Mouse (Mus musculus) cerebellum, adult 8-10 months (tissue): ENCODE measurements around the gene Fam184b.
A peak's percentile ranks its signal among the peaks of the same experiment; 100 is the strongest.

Experiments
- DNase-seq: peaks from one replicate; pipeline ENCODE4 v3.0.0; 2022

Gene Fam184b

DNA sequence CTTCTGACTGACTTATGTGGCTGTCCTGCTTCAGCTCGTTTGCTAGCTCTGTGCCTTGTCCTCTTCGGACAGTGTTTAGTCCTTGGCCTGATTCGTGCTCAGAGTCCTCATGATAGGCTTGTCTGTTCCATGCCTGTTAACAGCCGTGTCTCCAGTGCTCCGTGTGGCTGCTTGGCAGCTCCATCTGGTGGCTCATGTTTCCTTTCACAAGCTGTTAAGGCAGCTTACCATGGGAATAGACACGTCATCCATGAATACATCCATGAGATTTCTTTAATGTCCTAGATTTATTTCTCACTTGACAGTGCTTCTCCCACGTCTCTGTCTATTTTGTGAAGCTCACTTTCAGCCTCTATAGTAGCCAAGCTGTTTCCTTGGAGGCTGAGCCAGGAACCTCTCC, 129.3 kb downstream of the Fam184b start:
- DNase-seq: no peak

DNA sequence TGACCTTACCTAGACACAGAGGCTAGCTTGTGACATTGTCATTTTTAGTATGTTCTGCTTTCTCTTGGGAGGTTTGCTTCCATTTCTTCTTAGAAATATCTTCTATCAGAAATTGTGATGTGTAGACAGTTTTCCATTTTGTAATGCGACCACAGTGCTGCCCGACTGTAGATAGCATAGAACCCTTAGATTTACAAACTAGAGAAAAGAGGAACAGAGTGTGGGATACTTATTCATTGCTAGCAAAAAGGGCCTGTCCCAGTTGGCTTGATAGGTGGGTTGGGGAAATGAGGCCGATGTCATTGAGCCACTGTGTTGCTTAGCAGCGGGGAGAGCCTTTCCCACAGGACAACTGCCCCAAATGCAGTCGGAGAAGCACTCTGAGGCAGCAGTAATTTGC, 141.8 kb downstream of the Fam184b start:
- no peak for DNase-seq

DNA sequence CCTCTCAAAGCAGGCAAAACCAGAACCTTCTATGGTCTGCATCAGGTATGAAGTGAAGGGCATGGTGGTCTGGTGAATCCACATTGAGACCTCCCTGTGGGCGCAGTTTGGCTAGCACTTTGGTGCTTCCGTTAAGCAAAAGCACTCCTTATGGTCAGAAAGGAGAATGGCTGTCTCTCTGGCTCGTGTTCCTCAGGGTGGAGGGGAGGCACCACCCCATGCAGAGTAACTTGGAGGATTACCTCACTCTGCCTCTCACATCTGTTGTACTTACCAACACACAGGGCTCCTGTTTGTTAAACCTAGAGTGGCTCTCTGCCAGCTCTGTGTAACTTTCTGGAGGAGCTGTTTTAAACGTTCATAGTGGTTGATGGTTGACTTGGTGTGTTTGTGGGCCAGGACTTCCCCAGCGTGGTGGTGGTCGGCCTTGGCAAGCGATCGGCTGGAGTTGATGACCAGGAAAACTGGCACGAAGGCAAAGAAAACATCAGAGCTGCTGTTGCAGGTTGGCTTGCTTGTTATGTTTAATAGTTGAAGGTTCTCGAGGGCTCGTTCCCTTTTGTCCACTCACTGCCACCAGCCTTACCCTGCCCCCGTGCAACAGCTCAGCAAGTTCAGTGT, 142.4 kb downstream of the Fam184b start:
- DNase-seq: no peak

DNA sequence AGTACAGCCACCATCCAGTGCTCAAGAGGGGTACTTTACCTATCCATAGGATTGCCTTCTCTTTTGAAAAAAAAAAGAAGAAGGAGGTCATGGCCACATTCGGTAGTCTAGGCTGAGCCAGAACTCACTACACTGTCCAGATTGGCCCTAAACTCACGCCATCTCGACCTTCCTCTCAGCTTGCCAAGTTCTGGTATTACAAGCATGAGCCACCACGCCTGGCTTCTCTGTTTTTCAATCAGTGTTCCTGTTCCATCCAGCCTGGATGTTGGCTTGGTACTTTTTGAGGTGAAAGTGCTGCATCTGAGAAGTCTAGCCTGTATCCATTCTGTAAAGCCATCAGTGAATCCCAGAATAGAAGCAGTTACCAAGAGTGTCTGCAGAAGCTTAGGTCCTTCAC, 142.9 kb downstream of the Fam184b start:
- no peak for DNase-seq

DNA sequence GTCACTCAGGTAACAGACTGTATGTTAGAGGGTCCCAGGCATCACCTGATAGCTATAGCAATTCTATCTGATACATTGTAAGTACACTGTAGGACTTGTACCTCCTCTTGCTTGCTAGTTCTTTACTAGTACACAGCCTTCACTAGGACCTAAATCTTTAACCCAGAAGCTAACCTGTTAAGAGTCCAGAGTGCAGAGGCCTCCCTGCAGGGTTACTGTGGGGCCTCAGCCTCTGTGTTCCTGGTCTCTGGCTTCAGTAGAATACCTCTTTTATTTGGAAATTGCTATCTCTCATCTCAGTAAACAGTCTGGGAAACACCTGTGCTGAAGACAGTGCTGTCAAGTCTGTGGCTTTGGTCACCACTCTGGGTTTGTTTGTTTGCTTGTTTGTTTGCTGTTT, 143.4 kb downstream of the Fam184b start:
- DNase-seq: no peak

DNA sequence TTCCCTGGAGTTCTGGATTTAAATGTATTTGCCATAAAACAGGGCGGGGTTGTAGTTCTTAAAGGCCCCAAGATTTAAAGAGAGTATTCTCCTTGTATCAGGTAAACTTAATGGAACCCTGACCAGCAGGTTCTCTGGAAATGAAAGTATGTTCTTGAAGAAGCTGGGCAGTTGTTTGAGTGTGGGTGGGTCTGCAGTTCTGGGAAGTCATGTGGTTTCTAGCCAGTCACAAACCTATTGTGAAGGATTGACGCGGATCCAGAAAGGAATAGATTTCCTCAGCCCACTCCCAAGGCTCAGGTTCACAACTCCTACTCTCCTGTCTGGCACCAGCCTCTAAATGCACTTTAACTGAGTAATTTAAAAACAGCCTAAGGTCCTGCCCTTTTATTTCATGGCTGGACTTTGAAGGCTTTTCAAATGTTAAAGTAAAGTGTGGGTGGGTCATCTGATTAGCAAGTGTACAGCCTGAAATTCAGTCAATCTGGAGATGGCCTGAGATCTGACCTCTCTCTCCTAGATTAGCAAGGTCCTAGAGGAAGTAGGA, 143.9 kb downstream of the Fam184b start:
- DNase-seq: no peak

DNA sequence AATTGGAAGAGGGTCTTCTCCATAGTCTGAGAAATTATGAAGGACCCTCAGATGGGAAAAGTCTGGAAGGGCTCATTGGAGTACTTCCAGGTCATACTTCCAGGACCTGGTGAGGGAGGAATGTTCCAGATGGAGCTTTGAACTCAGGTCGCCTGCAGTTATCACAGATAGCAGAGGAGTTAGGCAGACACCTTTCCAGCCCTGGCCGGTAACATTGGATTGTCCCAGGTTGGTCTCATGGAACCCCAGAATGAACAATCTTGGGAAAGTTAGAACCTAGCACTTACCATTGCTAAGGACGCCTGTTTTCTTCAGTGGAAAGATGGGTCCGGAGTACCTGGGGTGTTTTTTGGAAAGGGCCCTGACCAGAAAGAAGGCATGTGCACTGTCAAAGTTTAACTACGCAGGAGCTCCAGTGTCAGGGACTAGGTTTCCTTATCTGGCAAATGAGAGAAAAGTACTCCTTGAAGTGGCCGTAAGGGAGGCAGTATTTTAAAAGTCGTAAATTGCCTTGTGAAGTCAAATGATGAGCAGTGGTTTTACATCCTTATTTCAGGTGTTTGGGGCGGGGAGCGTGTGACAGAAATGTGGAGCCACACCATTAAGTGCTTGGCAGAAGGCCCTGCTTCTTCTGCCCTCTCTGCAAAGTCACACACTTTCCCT, 145.2 kb downstream of the Fam184b start:
- no peak for DNase-seq

DNA sequence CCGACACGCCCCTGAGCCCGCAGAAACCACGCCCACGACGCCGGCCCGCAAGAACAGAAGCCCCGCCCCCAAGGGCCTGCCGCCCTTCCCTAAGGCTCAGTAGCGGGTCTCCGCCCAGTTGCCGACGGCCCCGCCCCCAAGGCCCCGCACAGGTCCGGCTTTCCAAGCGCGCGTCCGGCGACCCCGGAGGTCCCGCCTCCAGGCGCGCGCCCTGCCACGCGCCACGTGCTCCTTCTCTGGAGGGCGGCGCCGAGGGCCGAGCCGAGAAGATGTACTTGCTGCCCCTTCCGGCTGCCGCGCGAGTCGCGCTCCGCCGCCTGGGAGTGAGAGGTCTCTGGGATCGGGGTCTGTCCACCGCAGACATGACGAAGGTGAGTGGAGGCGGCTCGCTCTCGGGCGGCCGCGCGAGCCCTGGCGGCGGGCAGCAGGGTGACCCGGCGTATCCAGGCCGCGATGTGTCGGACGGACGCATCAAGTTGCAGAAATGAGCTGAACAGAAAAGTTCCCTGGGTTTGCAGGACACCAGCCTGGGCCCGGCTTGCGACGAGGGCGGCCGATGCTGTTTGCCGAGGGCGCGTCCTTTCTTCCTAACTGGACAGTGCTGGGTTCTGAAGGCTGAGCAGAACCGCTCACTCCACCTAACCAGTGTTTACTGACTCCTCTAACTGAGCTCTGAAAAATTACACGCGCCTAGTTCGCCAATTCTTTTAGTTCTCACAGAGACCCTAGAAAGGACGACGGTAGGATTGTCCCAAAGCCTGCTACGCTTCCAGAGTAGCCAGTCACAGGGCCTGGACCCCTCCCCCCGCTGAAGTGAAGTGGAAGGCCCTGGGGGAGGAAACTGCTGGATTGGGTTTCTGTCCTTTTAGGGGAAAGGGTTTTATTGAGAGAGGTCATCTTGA, 146.0 kb downstream of the Fam184b start, which contains the start of gene Lap3:
Gene Lap3 (plus strand): TSS at position 184 of the 902 bp plus-strand sequence.
- peak; percentile 97 for DNase-seq

DNA sequence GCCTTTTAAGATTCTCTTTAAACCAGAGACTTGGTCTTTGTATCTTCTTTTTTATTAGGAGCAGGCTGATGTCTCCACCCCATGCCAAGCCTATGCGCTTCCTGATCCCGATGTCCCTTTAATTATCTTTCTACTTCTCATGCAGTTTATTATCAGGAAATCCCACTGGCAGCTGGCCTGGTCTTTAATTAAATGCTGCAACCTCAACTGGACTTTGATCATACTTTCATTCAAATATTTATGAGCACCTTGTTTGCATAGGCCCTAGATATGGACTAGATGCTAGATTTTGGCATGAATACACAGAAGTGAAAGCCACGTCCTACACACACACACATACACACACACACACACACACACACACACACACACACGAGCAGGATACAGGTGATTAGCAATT, 147.6 kb downstream of the Fam184b start:
- no peak for DNase-seq

DNA sequence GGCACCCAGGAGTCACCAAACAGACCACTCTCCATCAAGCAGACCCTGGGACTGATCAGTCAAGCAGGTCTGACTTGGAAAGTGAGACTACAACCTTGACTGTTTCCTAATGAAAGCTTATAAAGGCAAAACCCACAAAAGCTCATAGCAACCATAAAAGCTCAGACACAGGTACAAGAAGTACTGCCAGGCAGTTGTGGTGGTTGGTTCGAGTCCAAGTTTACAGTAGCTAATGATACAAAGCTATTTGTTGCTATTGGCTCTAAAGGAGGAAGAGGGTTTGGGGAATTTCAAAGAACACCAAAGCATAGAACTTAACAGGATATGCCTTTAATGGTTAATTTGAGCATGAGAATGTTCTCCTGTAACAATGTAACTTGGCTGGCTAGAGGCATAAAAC, 155.8 kb downstream of the Fam184b start:
- no peak for DNase-seq

DNA sequence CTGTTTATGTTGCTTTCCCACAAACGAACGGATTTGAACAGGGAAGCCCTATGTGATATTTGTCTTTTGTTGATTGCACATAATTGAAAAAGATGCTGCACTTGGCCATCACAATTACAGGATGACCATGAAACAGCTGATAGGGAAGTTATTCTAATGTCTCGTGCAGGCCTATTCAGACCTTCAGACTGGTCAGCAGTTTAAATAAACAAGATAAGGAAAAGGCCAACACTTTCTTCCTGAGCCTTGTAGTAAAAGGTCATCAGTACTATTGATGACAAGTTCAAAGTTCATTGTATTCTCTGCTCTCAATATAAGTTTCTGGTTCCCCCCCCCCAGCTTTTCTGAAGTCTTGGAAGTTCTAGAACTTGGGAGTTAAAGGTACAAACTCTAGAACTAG, 156.8 kb downstream of the Fam184b start:
- no peak for DNase-seq

DNA sequence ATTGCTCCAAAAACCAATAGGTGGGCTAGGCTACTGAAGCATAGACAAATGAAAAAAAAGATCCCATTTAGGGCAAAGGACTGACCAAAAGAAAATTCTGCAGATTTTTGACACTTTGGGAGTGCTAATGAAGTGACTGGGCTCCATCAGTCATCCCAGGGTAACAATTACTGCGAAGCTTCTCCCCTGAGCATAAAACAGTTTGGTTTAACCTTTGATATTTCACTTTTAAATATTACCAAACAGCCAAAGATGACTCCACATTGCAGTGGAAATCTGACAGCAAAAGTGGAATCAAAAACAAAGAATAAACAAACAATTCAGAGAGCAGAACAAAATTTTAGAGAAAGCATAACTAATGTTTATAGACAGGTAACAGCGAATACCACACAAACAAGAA, 158.3 kb downstream of the Fam184b start:
- no peak for DNase-seq

DNA sequence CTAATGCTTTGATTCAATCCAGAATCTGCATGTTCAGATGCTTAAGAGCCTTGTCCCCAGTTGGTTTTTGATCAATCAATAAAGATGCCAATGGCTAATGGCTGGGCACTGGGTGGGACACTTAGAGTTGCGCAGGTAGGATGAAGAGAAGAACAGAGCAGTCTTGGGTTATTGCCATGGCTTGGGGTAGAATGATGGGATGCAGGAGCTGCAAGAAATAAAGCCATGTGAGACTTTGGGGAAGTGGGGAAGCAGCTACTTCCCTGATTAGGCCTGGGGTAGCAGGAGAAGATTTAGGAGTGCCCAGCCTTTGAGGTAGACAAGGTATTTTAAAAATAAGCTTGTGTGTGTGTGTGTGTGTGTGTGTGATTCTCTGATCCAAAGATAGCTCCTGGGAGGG, 159.3 kb downstream of the Fam184b start:
- no peak for DNase-seq
